Mouse (Mus musculus) MEL (cell line): ENCODE data around the gene Col18a1.

Source experiments
- CHD1 ChIP-seq: IDR thresholded peaks from 2 replicates; pipeline ENCODE4 v1.6.1; 2012; ENCODE audit warnings: low read depth, mild to moderate bottlenecking, inconsistent platforms, low read length, improper control_type of control experiment
- CTCF ChIP-seq, 3 experiments: IDR thresholded peaks in 2 of 3; conservative IDR thresholded peaks in 1 of 3; 2 replicates each; pipeline ENCODE4 v1.5.1; 2011 to 2012; ENCODE audit warnings: low read length in 3 of 3, low read depth in 2 of 3, mild to moderate bottlenecking in 2 of 3, improper control_type of control experiment in 1 of 3, inconsistent platforms in 1 of 3, mixed read lengths in 1 of 3, moderate library complexity in 1 of 3; ENCODE audit not compliant: control insufficient read depth in 1 of 3, insufficient read depth in 1 of 3, poor library complexity in 1 of 3, severe bottlenecking in 1 of 3
- EP300 ChIP-seq, 2 experiments: IDR thresholded peaks; 2 replicates each; pipeline ENCODE4 v1.6.1; 2011; ENCODE audit warnings: improper control_type of control experiment in 2 of 2, low read length in 2 of 2, low read depth in 1 of 2, mild to moderate bottlenecking in 1 of 2
- GATA1 ChIP-seq: IDR thresholded peaks from 2 replicates; pipeline ENCODE4 v1.6.1; 2011; ENCODE audit warnings: low read depth, low read length, improper control_type of control experiment
- MAX ChIP-seq: IDR thresholded peaks from 2 replicates; pipeline ENCODE4 v1.6.1; 2011; ENCODE audit warnings: low read length, improper control_type of control experiment
- NELFE ChIP-seq: IDR thresholded peaks from 2 replicates; pipeline ENCODE4 v1.6.1; 2011; ENCODE audit warnings: low read depth, low read length, improper control_type of control experiment
- POLR2A ChIP-seq, 2 experiments: IDR thresholded peaks; 2 replicates each; pipeline ENCODE4 v1.6.1; 2011 to 2012; ENCODE audit warnings: low read length in 2 of 2, mild to moderate bottlenecking in 2 of 2, control low read depth in 1 of 2, improper control_type of control experiment in 1 of 2, low read depth in 1 of 2, moderate library complexity in 1 of 2; ENCODE audit not compliant: control insufficient read depth in 1 of 2, insufficient read depth in 1 of 2, poor library complexity in 1 of 2
- RAD21 ChIP-seq: IDR thresholded peaks from 2 replicates; pipeline ENCODE4 v1.6.1; 2011; ENCODE audit warnings: mild to moderate bottlenecking, low read depth, low read length, improper control_type of control experiment
- UBTF ChIP-seq: IDR thresholded peaks from 2 replicates; pipeline ENCODE4 v1.6.1; 2012; ENCODE audit warnings: low read depth, mild to moderate bottlenecking, inconsistent platforms, low read length, improper control_type of control experiment, moderate library complexity, borderline replicate concordance; ENCODE audit not compliant: insufficient read depth
- ZNF384 ChIP-seq: IDR thresholded peaks from 2 replicates; pipeline ENCODE4 v1.6.1; 2012; ENCODE audit warnings: low read depth, mild to moderate bottlenecking, inconsistent platforms, low read length, improper control_type of control experiment

- TF ChIP-seq NELFE (no peak), POLR2A (IDR thresholded peaks at IDR 0.05; ENCODE audit: control insufficient read depth in 1 of 2, insufficient read depth in 1 of 2, low read depth in 1 of 2, low read length in 2 of 2, poor library complexity in 1 of 2) (no peak), UBTF (no peak), CTCF (IDR thresholded peaks at IDR 0.05 in 2 of 3, conservative IDR thresholded peaks at IDR 0.05 in 1 of 3; ENCODE audit: control insufficient read depth in 1 of 3, insufficient read depth in 1 of 3, low read depth in 2 of 3, low read length in 3 of 3, poor library complexity in 1 of 3, severe bottlenecking in 1 of 3) (no peak), ZNF384 (no peak), RAD21 (no peak), GATA1 (no peak), CHD1 (no peak), EP300 (IDR thresholded peaks at IDR 0.05; ENCODE audit: low read depth in 1 of 2, low read length in 2 of 2) (no peak), MAX (no peak)
These were observed 41.1 kb downstream of the Col18a1 start for GRCm38 (mm10) chr10:77125078-77125731.
